Mouse (Mus musculus) spleen, postnatal 10 days (tissue): ENCODE measurements around the gene Psors1c2.

ENCODE experiments used
- DNase-seq, 2 experiments: peaks; one replicate each; pipeline ENCODE4 v3.0.0; 2021 to 2022; ENCODE audit warnings: low spot score in 2 of 2

Psors1c2 gene

GRCm38 (mm10) chr17:35556186-35556765, 23.3 kb downstream of the Psors1c2 start:
- no peak for DNase-seq

- DNase-seq, result peak in 1 of 2 experiments; percentile 52
Observed at GRCm38 (mm10) chr17:35556812-35557211, 23.8 kb downstream of the Psors1c2 start.

GRCm38 (mm10) chr17:35557351-35557750, 24.4 kb downstream of the Psors1c2 start:
- DNase-seq, result no peak

- no peak for DNase-seq
Observed at GRCm38 (mm10) chr17:35558216-35558615, 25.2 kb downstream of the Psors1c2 start.

- DNase-seq, result no peak
Observed at GRCm38 (mm10) chr17:35567150-35567549, 34.1 kb downstream of the Psors1c2 start, which contains the start of gene 2300002M23Rik. TSS of gene 2300002M23Rik (plus strand) at chr17:35567450.

- no peak for DNase-seq
Observed at GRCm38 (mm10) chr17:35567767-35568166, 34.8 kb downstream of the Psors1c2 start.

- no peak for DNase-seq
Observed at GRCm38 (mm10) chr17:35569091-35569944, 36.3 kb downstream of the Psors1c2 start.

- DNase-seq, result no peak
Observed at GRCm38 (mm10) chr17:35570836-35571235, 37.8 kb downstream of the Psors1c2 start.

- no peak for DNase-seq
Observed at GRCm38 (mm10) chr17:35571477-35571876, 38.5 kb downstream of the Psors1c2 start.

- DNase-seq, result peak; percentile 76 to 90
Observed at GRCm38 (mm10) chr17:35578211-35578610, 45.2 kb downstream of the Psors1c2 start.

GRCm38 (mm10) chr17:35582900-35583299, 49.9 kb downstream of the Psors1c2 start:
- peak in 1 of 2 experiments; percentile 44 for DNase-seq
